Comparison of ENCODE assay signal across 11 mouse cellular contexts in genomic region chr6:31339122-31339947, GRCm38 (mm10). TPM values are rescaled to one million over a fixed set of nuclear protein-coding genes. Genes with fewer than 3 reads are reported as not detected.
DNase-seq lines count a peak whose midpoint lies in the region; ATAC-seq lines count a peak whose summit lies in the region.
"Had no signal": no experiment of that assay in that cellular context is flagged by ENCODE, and none has a peak within 500 bp of the region (broad histone marks: within the 10 kb centered on the region; RNA-seq: fewer than 3 reads in every experiment).

No protein-coding gene starts in this region.

- 51% methylated on average over 13 of the region's 13 CpGs for WGBS in midbrain, embryonic 14.5 days
- WGBS in midbrain, embryonic 10.5 days, result 65% methylated on average over 13 of the region's 13 CpGs
- WGBS in forebrain, embryonic 15.5 days, result 57% methylated on average over 13 of the region's 13 CpGs
- WGBS in neural tube, embryonic 15.5 days, result 58% methylated on average over 13 of the region's 13 CpGs

- H3K27me3 ChIP-seq in midbrain, embryonic 14.5 days (ENCODE audit: control insufficient read depth, insufficient read depth, low read length), result no peaks in the 10 kb centered on the region
- H3K27me3 ChIP-seq in midbrain, embryonic 10.5 days (ENCODE audit: low read depth, poor library complexity, severe bottlenecking), result no peaks in the 10 kb centered on the region
- H3K27me3 ChIP-seq in forebrain, embryonic 15.5 days, result no peaks in the 10 kb centered on the region
- H3K27me3 ChIP-seq in neural tube, embryonic 15.5 days (replicated peaks), result no peaks in the 10 kb centered on the region
- H3K27me3 ChIP-seq: neural tube, embryonic 13.5 days had no signal

- no peak for ATAC-seq in midbrain, embryonic 14.5 days (ENCODE audit: low FRiP score, low TSS enrichment)
- peak; percentile 81; the same call in 1 of the 2 replicates for ATAC-seq in forebrain, embryonic 15.5 days (replicated peaks)
- ATAC-seq in neural tube, embryonic 15.5 days (ENCODE audit: low FRiP score), result peak; percentile 81; the same call in 1 of the 2 replicates
- ATAC-seq: CD4-positive, CD25-positive, alpha-beta regulatory T cell, adult 4 months had no signal

- DNase-seq in heart, adult 11 months, result peak; percentile 88
- DNase-seq in heart, adult 8-10 months (ENCODE audit: low spot score), result no peak
- DNase-seq in midbrain, embryonic 14.5 days, result peak; percentile 78
- DNase-seq in midbrain, embryonic 10.5 days (ENCODE audit: low spot score), result no peak
- DNase-seq in adrenal gland, postnatal 10 days, result no peak
- DNase-seq in thymus, postnatal 14 days, result no peak
- DNase-seq: kidney, postnatal 10 days had no signal

- peak overlapping the region; percentile 10; the same call in 1 of the 2 replicates for H3K9ac ChIP-seq in midbrain, embryonic 14.5 days (replicated peaks; ENCODE audit: low read length)
- no peak overlapping the region for H3K9ac ChIP-seq in forebrain, embryonic 15.5 days (replicated peaks)
- H3K9ac ChIP-seq in neural tube, embryonic 15.5 days (replicated peaks), result no peak overlapping the region
- H3K9ac ChIP-seq: neural tube, embryonic 13.5 days had no signal

- no peaks in the 10 kb centered on the region for H3K9me3 ChIP-seq in midbrain, embryonic 14.5 days (ENCODE audit: control insufficient read depth, low read length)
- no peaks in the 10 kb centered on the region for H3K9me3 ChIP-seq in midbrain, embryonic 10.5 days (replicated peaks)
- H3K9me3 ChIP-seq in forebrain, embryonic 15.5 days, result no peaks in the 10 kb centered on the region
- no peaks in the 10 kb centered on the region for H3K9me3 ChIP-seq in neural tube, embryonic 15.5 days (replicated peaks)
- H3K9me3 ChIP-seq: neural tube, embryonic 13.5 days had no signal

- 0 out of 2 replicates have a peak, but pooled peaks cover 3% of the 10 kb centered on the region for H3K4me1 ChIP-seq in midbrain, embryonic 14.5 days (ENCODE audit: control insufficient read depth, insufficient read depth, low read length)
- H3K4me1 ChIP-seq in midbrain, embryonic 10.5 days, result 0 out of 2 replicates have a peak, but pooled peaks cover 8% of the 10 kb centered on the region
- peaks cover 10% of the 10 kb centered on the region; the same call in 1 of the 2 replicates for H3K4me1 ChIP-seq in forebrain, embryonic 15.5 days
- peaks cover 12% of the 10 kb centered on the region for H3K4me1 ChIP-seq in neural tube, embryonic 15.5 days

- peak overlapping the region; percentile 73 for H3K27ac ChIP-seq in midbrain, embryonic 14.5 days (replicated peaks; ENCODE audit: low read depth, low read length)
- H3K27ac ChIP-seq in midbrain, embryonic 10.5 days (replicated peaks), result no peak overlapping the region
- H3K27ac ChIP-seq in forebrain, embryonic 15.5 days (replicated peaks), result peak overlapping the region; percentile 65
- H3K27ac ChIP-seq in neural tube, embryonic 15.5 days (replicated peaks), result peak overlapping the region; percentile 45
- H3K27ac ChIP-seq: neural tube, embryonic 13.5 days had no signal

- no peaks in the 10 kb centered on the region for H3K36me3 ChIP-seq in midbrain, embryonic 14.5 days (ENCODE audit: control insufficient read depth, insufficient read depth, low read length)
- no peaks in the 10 kb centered on the region for H3K36me3 ChIP-seq in midbrain, embryonic 10.5 days
- H3K36me3 ChIP-seq in forebrain, embryonic 15.5 days, result no peaks in the 10 kb centered on the region
- no peaks in the 10 kb centered on the region for H3K36me3 ChIP-seq in neural tube, embryonic 15.5 days
- H3K36me3 ChIP-seq: neural tube, embryonic 13.5 days had no signal

- no peak overlapping the region for H3K4me3 ChIP-seq in midbrain, embryonic 14.5 days (replicated peaks; ENCODE audit: low read depth, low read length)
- no peak overlapping the region for H3K4me3 ChIP-seq in midbrain, embryonic 10.5 days
- no peak overlapping the region for H3K4me3 ChIP-seq in forebrain, embryonic 15.5 days
- H3K4me3 ChIP-seq in neural tube, embryonic 15.5 days (replicated peaks), result no peak overlapping the region
- H3K4me3 ChIP-seq: neural tube, embryonic 13.5 days had no signal

- no peak overlapping the region for H3K4me2 ChIP-seq in midbrain, embryonic 14.5 days (ENCODE audit: low read length)
- no peak overlapping the region for H3K4me2 ChIP-seq in forebrain, embryonic 15.5 days (replicated peaks)
- no peak overlapping the region for H3K4me2 ChIP-seq in neural tube, embryonic 15.5 days
- H3K4me2 ChIP-seq: neural tube, embryonic 13.5 days had no signal

RNA-seq across cellular contexts. Expression of gene Mkln1, which starts 59.2 kb away (rescaled TPM):
- total RNA-seq in heart, adult 8-10 months (2022), result 100 to 1,000 TPM; 145 to 175 (median 158) TPM
- polyA plus RNA-seq in midbrain, embryonic 14.5 days (2014; fragmentation: Nextera tagmentation; extraction: Ambion mirVana), result 126 and 154 TPM in 2 replicates
- polyA plus RNA-seq in midbrain, embryonic 10.5 days (2016; fragmentation: Nextera tagmentation; extraction: Ambion mirVana), result 221 and 226 TPM in 2 replicates
- 152 and 153 TPM in 2 replicates for polyA plus RNA-seq in forebrain, embryonic 15.5 days (2015; fragmentation: Nextera tagmentation; extraction: Ambion mirVana)
- 124 and 146 TPM in 2 replicates for polyA plus RNA-seq in neural tube, embryonic 15.5 days (2015; fragmentation: Nextera tagmentation; extraction: Ambion mirVana)
- total RNA-seq in adrenal gland, postnatal 10 days (2021), result 100 to 1,000 TPM; 168 to 186 TPM

Comparison
In these comparisons a context has a peak if more than half of its experiments do, and no peak if none do; other contexts are left out.
1. DNase-seq: peak in heart, adult 11 months (single experiment) and midbrain, embryonic 14.5 days (single experiment); none in heart, adult 8-10 months (single experiment), midbrain, embryonic 10.5 days (single experiment), adrenal gland, postnatal 10 days (single experiment) and thymus, postnatal 14 days (single experiment).